Mouse (Mus musculus) bone marrow macrophage, adult 2 months (primary cell): ENCODE measurements around the gene Oas2. TPM values are rescaled to one million over a fixed set of nuclear protein-coding genes. Genes with fewer than 3 reads are reported as not detected.
A peak's percentile ranks its signal among the peaks of the same experiment; 100 is the strongest.

Experiments used
- H3K27ac ChIP-seq: 2 replicates; pipeline ENCODE4 v1.5.1; 2012; ENCODE audit warnings: low read depth, low read length; ENCODE audit not compliant: insufficient read depth
- H3K4me1 ChIP-seq: 2 replicates; pipeline ENCODE4 v1.6.1; 2012; ENCODE audit warnings: low read length; ENCODE audit not compliant: control insufficient read depth, insufficient read depth
- H3K4me3 ChIP-seq: 2 replicates; pipeline ENCODE4 v1.5.1; 2012; ENCODE audit warnings: mild to moderate bottlenecking, low read length, moderate library complexity; ENCODE audit not compliant: insufficient read depth
- CTCF ChIP-seq: IDR thresholded peaks from 2 replicates; pipeline ENCODE4 v1.5.1; 2012; ENCODE audit warnings: low read depth, mild to moderate bottlenecking, low read length, moderate library complexity
- POLR2A ChIP-seq: IDR thresholded peaks from 2 replicates; pipeline ENCODE4 v1.6.1; 2012; ENCODE audit warnings: mild to moderate bottlenecking, low read depth, low read length, borderline replicate concordance
- polyA plus RNA-seq: library from polyadenylated mRNA; stranded (reverse); fragments of >200 nt; gene quantifications from 2 replicates; pipeline ENCODE4 v1.2.4, GENCODE M21; 2012; ENCODE audit not compliant: missing spikeins, insufficient read depth, insufficient read length

The Oas2 gene
- polyA plus RNA-seq, 1 experiment: 132 TPM

DNA sequence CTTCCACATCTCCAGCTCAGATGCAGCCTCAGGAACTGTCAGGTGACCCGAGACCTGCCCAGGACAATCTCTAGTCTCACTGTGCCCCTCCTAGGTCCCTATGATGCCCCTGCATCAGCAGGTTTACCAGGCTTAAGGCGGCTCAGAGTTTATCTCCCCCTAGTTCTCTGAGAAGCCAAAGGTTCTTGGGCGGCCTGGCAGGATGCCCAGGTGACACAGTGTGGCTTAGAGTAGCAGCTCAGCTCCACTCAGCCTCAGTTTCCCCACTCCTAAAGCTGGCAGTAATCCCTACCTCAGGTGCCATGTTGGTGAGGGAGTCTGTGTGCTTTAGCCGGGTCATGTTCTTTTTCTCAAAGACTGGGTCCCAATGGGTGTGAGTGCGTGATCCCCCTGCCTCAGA, 27.1 kb upstream of the Oas2 start:
- Histone ChIP-seq H3K4me3 (peak overlapping the region; percentile 64), H3K27ac (no peak overlapping the region), H3K4me1 (peaks cover 52% of the 10 kb centered on the region)
- TF ChIP-seq CTCF (no peak), POLR2A (no peak)

DNA sequence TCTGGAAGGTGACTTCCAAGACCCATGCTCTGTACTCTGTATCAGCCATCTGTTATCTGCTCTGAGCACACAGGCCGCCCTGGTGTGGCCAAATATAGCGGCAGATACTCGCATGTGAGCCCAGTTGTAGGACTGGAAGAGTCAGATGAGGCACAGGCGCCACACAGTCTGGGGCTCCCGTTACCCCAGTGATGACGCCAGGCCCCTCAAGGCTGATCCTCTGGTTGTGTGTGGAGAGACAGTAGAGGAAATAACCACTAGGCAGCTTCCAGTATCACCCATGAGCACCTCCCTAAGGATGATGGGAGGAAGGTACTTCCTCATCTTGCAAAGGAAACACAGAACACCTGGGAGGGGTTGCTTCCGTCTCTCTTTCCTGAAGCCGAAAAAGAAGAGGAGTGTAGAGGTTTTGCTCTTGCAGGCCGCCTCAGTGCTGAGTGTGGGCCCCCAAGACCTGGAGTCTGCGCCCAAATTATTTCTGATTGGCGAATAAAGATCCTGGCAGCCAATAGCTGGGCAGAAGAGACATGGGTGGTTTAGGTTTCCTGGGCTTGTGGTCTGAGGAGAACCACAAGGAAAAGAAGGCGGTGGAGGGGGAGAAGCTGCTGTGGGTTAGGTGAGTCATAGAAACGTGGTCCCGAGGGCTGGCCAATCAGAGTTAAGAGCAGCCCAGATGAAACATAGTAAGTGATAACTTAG, 25.8 kb upstream of the Oas2 start:
- H3K4me3 ChIP-seq: peak overlapping the region; percentile 28
- peaks cover 49% of the 10 kb centered on the region for H3K4me1 ChIP-seq
- H3K27ac ChIP-seq: peak overlapping the region; percentile 48
- no peak for TF ChIP-seq CTCF

DNA sequence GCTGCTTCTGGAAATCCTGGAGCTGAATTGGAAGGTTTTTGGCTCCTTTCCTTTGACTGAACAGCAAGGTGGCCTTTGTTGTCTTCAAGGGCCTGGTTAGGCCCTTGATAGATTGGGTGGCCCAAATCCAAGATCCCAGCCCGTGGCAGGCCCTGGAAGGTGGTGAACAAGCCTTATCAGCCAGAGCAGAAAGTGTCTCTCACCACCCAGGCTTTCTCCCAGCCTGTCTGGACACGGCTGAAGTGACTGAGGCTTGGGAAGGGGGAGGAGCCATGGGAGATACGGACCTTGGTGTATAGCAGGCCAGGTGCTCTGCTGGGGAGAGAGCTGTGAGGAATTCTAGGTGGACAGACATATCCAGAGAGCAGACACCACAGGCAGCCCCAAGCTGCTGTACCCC, 19.7 kb upstream of the Oas2 start:
- no peaks in the 10 kb centered on the region for H3K4me1 ChIP-seq
- no peak overlapping the region for H3K27ac ChIP-seq
- TF ChIP-seq POLR2A (no peak), CTCF (no peak)
- no peak overlapping the region for H3K4me3 ChIP-seq

DNA sequence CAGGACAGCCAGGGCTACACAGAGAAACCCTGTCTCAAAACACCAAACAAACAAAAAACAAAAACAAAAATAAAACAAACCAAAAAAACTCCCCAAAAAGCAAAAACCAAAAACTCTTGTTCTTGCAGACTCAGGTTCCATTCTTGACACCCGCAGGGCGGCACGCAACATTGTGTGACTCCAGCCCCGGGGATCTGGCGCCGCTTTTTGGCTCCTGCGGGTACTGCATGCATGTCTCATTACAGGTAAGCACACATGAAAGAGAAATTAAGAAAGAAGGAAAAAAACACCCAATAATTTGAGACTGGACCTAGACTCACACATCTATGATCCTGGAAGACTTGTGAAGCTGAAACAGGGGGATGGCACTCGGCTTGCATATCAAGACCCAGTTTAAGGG, 15.4 kb upstream of the Oas2 start:
- Histone ChIP-seq H3K4me3 (no peak overlapping the region), H3K27ac (no peak overlapping the region), H3K4me1 (no peaks in the 10 kb centered on the region)
- TF ChIP-seq POLR2A: no peak
- TF ChIP-seq CTCF: no peak

DNA sequence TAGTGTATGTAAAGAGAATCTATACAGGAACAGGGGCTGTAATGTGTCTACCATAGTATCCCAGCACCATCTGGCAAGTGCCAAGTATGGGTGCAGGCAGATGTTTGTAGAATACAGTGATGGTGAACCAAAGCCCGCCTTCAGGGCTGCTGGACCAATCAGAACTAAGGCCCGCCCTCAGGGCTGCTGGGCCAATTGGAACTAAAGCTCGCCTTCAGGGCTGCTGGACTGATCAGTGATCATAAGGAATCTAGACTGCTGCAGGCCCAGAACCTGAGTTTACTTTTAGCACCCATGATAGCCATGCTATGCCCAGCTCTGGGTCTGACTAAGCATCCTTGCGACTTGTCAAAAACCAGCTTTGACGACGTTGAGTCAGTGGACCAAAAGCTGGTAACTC, 12.2 kb upstream of the Oas2 start:
- no peak overlapping the region for H3K27ac ChIP-seq
- TF ChIP-seq POLR2A (no peak), CTCF (no peak)
- no peak overlapping the region for H3K4me3 ChIP-seq
- no peaks in the 10 kb centered on the region for H3K4me1 ChIP-seq

DNA sequence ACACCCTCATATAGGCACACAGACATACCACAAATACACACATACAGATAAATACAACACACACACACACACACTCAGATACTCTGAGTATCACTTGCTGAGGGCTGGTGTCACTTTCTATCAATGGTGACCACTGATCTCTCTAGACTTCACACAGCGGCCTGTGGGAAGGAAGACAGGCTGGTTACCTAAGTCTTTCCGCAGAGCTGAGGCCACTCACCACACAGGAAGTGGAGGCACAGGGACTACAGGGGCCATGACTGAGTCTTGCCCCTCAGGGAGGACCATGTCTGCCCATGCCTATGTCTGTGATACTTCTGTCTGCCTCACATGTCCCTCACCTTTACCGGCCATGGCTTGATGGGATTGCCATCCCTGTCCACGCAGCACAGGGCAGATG, 4.6 kb upstream of the Oas2 start:
- Histone ChIP-seq H3K4me1 (peaks cover 13% of the 10 kb centered on the region), H3K4me3 (no peak overlapping the region), H3K27ac (no peak overlapping the region)
- TF ChIP-seq CTCF (no peak), POLR2A (no peak)

DNA sequence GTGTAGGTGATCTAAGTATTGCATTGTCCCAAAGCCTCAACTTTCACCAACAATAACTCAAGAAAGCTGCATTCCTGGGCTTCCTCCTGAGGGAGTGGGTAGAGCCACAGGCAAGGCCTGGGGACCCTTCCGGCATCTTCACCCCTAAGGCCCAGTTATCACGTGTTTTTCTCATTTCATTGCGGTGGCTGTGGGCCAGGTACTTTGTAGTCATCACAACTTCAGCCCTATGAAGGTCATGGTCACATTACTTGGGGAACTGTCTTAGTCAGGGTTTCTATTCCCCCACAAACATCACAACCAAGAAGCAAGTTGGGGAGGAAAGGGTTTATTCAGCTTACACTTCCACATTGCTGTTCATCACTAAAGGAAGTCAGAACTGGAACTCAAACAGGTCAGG, 3.1 kb upstream of the Oas2 start:
- Histone ChIP-seq H3K27ac (no peak overlapping the region), H3K4me1 (peaks cover 20% of the 10 kb centered on the region), H3K4me3 (no peak overlapping the region)
- TF ChIP-seq POLR2A: no peak
- TF ChIP-seq CTCF: no peak

DNA sequence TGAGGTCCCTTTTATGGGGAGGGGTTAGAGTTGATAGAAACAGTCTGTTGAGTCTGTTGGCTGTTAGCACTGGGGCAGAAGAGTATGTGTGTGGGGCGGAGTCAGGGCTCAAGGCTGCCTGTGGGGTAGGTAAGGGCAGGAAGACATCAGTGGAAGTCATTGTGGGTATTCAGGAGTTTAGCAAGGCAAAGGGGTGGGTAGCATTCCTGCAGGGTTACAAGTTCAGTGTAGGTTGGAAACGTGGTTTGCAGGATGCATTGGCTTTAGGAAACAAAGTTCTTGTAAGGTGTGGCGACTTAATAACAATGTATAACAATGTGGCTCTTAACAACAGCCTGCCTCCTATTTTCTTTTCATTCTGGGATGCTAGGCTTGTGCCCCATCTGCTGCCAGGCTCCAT, 1.6 kb upstream of the Oas2 start:
- Histone ChIP-seq H3K4me1 (peaks cover 20% of the 10 kb centered on the region), H3K27ac (no peak overlapping the region), H3K4me3 (no peak overlapping the region)
- TF ChIP-seq CTCF (no peak), POLR2A (no peak)

DNA sequence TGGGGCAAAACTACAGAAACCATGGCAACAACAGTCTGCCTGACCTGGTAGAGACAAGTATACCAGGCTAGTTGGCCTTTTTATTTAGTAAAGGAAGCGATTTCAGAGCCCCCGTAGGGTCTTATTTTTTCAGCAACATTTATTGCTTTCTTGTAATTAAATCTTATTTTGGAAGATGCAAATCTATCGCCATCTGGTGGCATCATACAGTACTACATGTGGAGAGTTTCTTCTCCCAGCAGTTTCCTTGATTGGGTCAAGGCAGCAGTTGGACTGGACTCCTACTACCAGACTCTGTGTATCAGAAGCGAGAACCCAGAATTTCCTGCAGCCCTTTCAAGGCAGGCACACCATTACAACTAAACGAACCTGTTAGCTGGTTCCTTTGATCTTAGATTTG, 3.2 kb downstream of the Oas2 start:
- no peak for TF ChIP-seq POLR2A
- no peak for TF ChIP-seq CTCF
- peaks cover 20% of the 10 kb centered on the region for H3K4me1 ChIP-seq
- no peak overlapping the region for H3K27ac ChIP-seq
- H3K4me3 ChIP-seq: no peak overlapping the region

DNA sequence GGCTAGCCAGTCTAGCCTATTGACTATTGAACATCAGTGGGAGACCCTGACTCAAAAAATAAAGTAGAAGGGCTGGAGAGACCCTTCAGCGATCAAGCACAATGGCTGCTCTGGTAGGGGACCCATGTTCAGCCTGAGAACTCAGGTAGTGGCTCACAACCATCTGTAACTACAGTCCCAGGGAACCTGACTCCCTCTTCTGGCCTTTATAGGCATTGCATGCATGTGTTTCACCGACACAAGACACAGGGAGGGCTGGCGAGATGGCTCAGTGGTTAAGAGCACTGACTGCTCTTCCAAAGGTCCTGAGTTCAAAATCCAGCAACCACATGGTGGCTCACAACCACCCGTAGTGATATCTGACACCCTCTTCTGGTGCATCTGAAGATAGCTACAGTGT, 7.5 kb downstream of the Oas2 start:
- Histone ChIP-seq H3K4me1 (no peaks in the 10 kb centered on the region; the same call in 1 of the 2 replicates), H3K27ac (no peak overlapping the region), H3K4me3 (no peak overlapping the region)
- TF ChIP-seq POLR2A (no peak), CTCF (peak; percentile 54)
